31 mouse cellular contexts compared by ENCODE assay signal in genomic region chr1:86320822-86321413, GRCm38 (mm10). TPM values are rescaled to one million over a fixed set of nuclear protein-coding genes. Genes with fewer than 3 reads are reported as not detected.
A peak's percentile ranks its signal among the peaks of the same experiment; 100 is the strongest.
DNase-seq lines count a peak whose midpoint lies in the region; ATAC-seq and TF ChIP-seq lines count a peak whose summit lies in the region.
"Had no signal": no experiment of that assay in that cellular context is flagged by ENCODE, and none has a peak within 500 bp of the region (broad histone marks: within the 10 kb centered on the region; RNA-seq: fewer than 3 reads in every experiment).

No protein-coding gene starts in this region.

- H3K79me2 ChIP-seq in MEL (ENCODE audit: control insufficient read depth, insufficient read depth, low read length, poor library complexity), result no peaks in the 10 kb centered on the region

- no peaks in the 10 kb centered on the region for H3K4me1 ChIP-seq in liver, embryonic 12.5 days
- no peaks in the 10 kb centered on the region for H3K4me1 ChIP-seq in liver, postnatal 0 days (ENCODE audit: insufficient read depth)
- peaks cover 2 to 9% of the 10 kb centered on the region in 2 experiments; a peak in 3 of 4 replicates for H3K4me1 ChIP-seq in MEL (ENCODE audit: control insufficient read depth in 1 of 2, insufficient read depth in 2 of 2, low read length in 2 of 2)
- no peaks in the 10 kb centered on the region for H3K4me1 ChIP-seq in forebrain, embryonic 16.5 days (replicated peaks; ENCODE audit: control insufficient read depth, insufficient read depth, low read length)
- H3K4me1 ChIP-seq: embryonic facial prominence, embryonic 10.5 days; embryonic facial prominence, embryonic 13.5 days; forebrain, embryonic 13.5 days; heart, embryonic 12.5 days; heart, embryonic 15.5 days had no signal

- no peaks in the 10 kb centered on the region for H3K9me3 ChIP-seq in liver, embryonic 12.5 days (replicated peaks)
- H3K9me3 ChIP-seq in liver, postnatal 0 days (ENCODE audit: low read length), result no peaks in the 10 kb centered on the region
- no peaks in the 10 kb centered on the region for H3K9me3 ChIP-seq in MEL (replicated peaks; ENCODE audit: insufficient read depth, low read length)
- H3K9me3 ChIP-seq in forebrain, embryonic 16.5 days (ENCODE audit: control insufficient read depth, low read length), result no peaks in the 10 kb centered on the region
- H3K9me3 ChIP-seq: embryonic facial prominence, embryonic 10.5 days; embryonic facial prominence, embryonic 13.5 days; forebrain, embryonic 13.5 days; G1E had no signal

- DNase-seq in liver, postnatal 0 days, result no peak
- peak; percentile 64 for DNase-seq in MEL (ENCODE audit: low read depth, low spot score)
- DNase-seq in c-Kit-positive CD71-positive TER-119-positive erythroid progenitor cells, embryonic 14.5 days (ENCODE audit: low spot score), result peak; percentile 61
- DNase-seq in cerebellum, postnatal 14 days, result no peak
- DNase-seq: adrenal gland, adult 2 months; adrenal gland, postnatal 14 days; B cell, adult 2 months; cerebellum, adult 18-20 months; cerebellum, adult 9-10 months; cerebellum, postnatal 36 days; embryo, embryonic 11 days; forebrain, postnatal 0 days; gastrocnemius, adult 2 months; gastrocnemius, postnatal 14 days; heart, adult 18-20 months; heart, postnatal 10 days; heart, postnatal 36 days had no signal

- no peak overlapping the region for H3K4me3 ChIP-seq in liver, embryonic 12.5 days
- H3K4me3 ChIP-seq in liver, postnatal 0 days (ENCODE audit: low read depth, low read length), result no peak overlapping the region
- no peak overlapping the region for H3K4me3 ChIP-seq in MEL (ENCODE audit: control insufficient read depth in 1 of 2, insufficient read depth in 1 of 2, low read depth in 2 of 2, low read length in 2 of 2)
- H3K4me3 ChIP-seq in forebrain, embryonic 16.5 days (replicated peaks; ENCODE audit: low read length), result no peak overlapping the region
- H3K4me3 ChIP-seq: embryonic facial prominence, embryonic 10.5 days; embryonic facial prominence, embryonic 13.5 days; erythroblast, embryonic 14.5 days; forebrain, embryonic 13.5 days; gastrocnemius, adult 2 months; heart, embryonic 12.5 days; heart, embryonic 15.5 days had no signal

- TF ChIP-seq EP300 in liver, postnatal 0 days (IDR thresholded peaks at IDR 0.05; ENCODE audit: low read depth), result no peak
- TF ChIP-seq EP300 in MEL (IDR thresholded peaks at IDR 0.05; ENCODE audit: low read depth in 1 of 2, low read length in 2 of 2), result no peak

- H3K27me3 ChIP-seq in liver, embryonic 12.5 days (replicated peaks), result no peaks in the 10 kb centered on the region
- H3K27me3 ChIP-seq in liver, postnatal 0 days (ENCODE audit: insufficient read depth, low read length), result no peaks in the 10 kb centered on the region
- no peaks in the 10 kb centered on the region for H3K27me3 ChIP-seq in MEL (ENCODE audit: control insufficient read depth in 1 of 2, insufficient read depth in 2 of 2, low read length in 2 of 2)
- H3K27me3 ChIP-seq in forebrain, embryonic 16.5 days (replicated peaks; ENCODE audit: control insufficient read depth, insufficient read depth, low read length), result no peaks in the 10 kb centered on the region
- H3K27me3 ChIP-seq: CH12.LX; embryonic facial prominence, embryonic 13.5 days; forebrain, embryonic 13.5 days; heart, embryonic 12.5 days; heart, embryonic 15.5 days had no signal

- no peak overlapping the region for H3K9ac ChIP-seq in liver, embryonic 12.5 days
- H3K9ac ChIP-seq in liver, postnatal 0 days (replicated peaks), result no peak overlapping the region
- peak overlapping the region; percentile 38 for H3K9ac ChIP-seq in MEL (ENCODE audit: control insufficient read depth, low read depth, low read length, poor library complexity, severe bottlenecking)
- H3K9ac ChIP-seq in forebrain, embryonic 16.5 days (replicated peaks; ENCODE audit: low read depth, low read length), result no peak overlapping the region
- H3K9ac ChIP-seq: embryonic facial prominence, embryonic 13.5 days; forebrain, embryonic 13.5 days; forebrain, postnatal 0 days; heart, embryonic 12.5 days; heart, embryonic 15.5 days; hindbrain, embryonic 14.5 days had no signal

- WGBS in liver, embryonic 12.5 days (ENCODE audit: insufficient replicate concordance), result 57% methylated on average over 7 of the region's 8 CpGs
- WGBS in liver, postnatal 0 days (ENCODE audit: insufficient replicate concordance), result 72% methylated on average over 6 of the region's 8 CpGs
- WGBS in forebrain, embryonic 16.5 days, result 86% methylated on average over 6 of the region's 8 CpGs

- TF ChIP-seq RAD21 in MEL (IDR thresholded peaks at IDR 0.05; ENCODE audit: low read depth, low read length), result no peak

- no peak overlapping the region for H3K4me2 ChIP-seq in liver, embryonic 12.5 days
- no peak overlapping the region for H3K4me2 ChIP-seq in liver, postnatal 0 days (ENCODE audit: low read depth, low read length)
- H3K4me2 ChIP-seq in forebrain, embryonic 16.5 days (ENCODE audit: low read length), result no peak overlapping the region
- H3K4me2 ChIP-seq: embryonic facial prominence, embryonic 13.5 days; forebrain, embryonic 13.5 days; heart, embryonic 12.5 days; heart, embryonic 15.5 days; hindbrain, embryonic 14.5 days had no signal

- ATAC-seq in liver, embryonic 12.5 days, result peak; percentile 60; the same call in 1 of the 2 replicates
- ATAC-seq in liver, postnatal 0 days, result no peak
- ATAC-seq in forebrain, embryonic 16.5 days, result no peak
- ATAC-seq: forebrain, embryonic 13.5 days; forebrain, postnatal 0 days; hindbrain, postnatal 0 days; inflammation-experienced regulatory T-cells, adult 6 months; intestine, embryonic 16.5 days had no signal

- TF ChIP-seq POLR2A in MEL (IDR thresholded peaks at IDR 0.05; ENCODE audit: control insufficient read depth in 1 of 2, insufficient read depth in 1 of 2, low read depth in 1 of 2, low read length in 2 of 2, poor library complexity in 1 of 2), result no peak

- H3K36me3 ChIP-seq in liver, embryonic 12.5 days, result no peaks in the 10 kb centered on the region
- no peaks in the 10 kb centered on the region for H3K36me3 ChIP-seq in liver, postnatal 0 days (replicated peaks; ENCODE audit: insufficient read depth, low read length)
- peaks cover 0 to 3% of the 10 kb centered on the region in 2 experiments; a peak in 2 of 4 replicates for H3K36me3 ChIP-seq in MEL (ENCODE audit: control insufficient read depth in 1 of 2, insufficient read depth in 2 of 2, low read length in 2 of 2)
- no peaks in the 10 kb centered on the region for H3K36me3 ChIP-seq in forebrain, embryonic 16.5 days (ENCODE audit: control insufficient read depth, insufficient read depth)
- H3K36me3 ChIP-seq: embryonic facial prominence, embryonic 10.5 days; embryonic facial prominence, embryonic 13.5 days; G1E; heart, embryonic 12.5 days; heart, embryonic 15.5 days had no signal

- no peak for TF ChIP-seq CTCF in liver, postnatal 0 days (IDR thresholded peaks at IDR 0.05; ENCODE audit: low read depth)
- no peak for TF ChIP-seq CTCF in MEL (IDR thresholded peaks at IDR 0.05 in 2 of 3, conservative IDR thresholded peaks at IDR 0.05 in 1 of 3; ENCODE audit: control insufficient read depth in 1 of 3, insufficient read depth in 1 of 3, low read depth in 2 of 3, low read length in 3 of 3, poor library complexity in 1 of 3, severe bottlenecking in 1 of 3)

- no peak overlapping the region for H3K27ac ChIP-seq in liver, embryonic 12.5 days
- no peak overlapping the region for H3K27ac ChIP-seq in liver, postnatal 0 days (ENCODE audit: low read depth)
- H3K27ac ChIP-seq in MEL (ENCODE audit: control insufficient read depth, low read depth, low read length), result peak overlapping the region; percentile 46
- H3K27ac ChIP-seq in forebrain, embryonic 16.5 days (ENCODE audit: low read length), result no peak overlapping the region
- H3K27ac ChIP-seq: embryonic facial prominence, embryonic 10.5 days; embryonic facial prominence, embryonic 13.5 days; forebrain, embryonic 13.5 days; gastrocnemius, adult 2 months; heart, embryonic 15.5 days; hindbrain, embryonic 14.5 days; hindbrain, postnatal 0 days had no signal

TF ChIP-seq in MEL, 35 proteins besides CTCF, POLR2A, EP300 and RAD21 (continues in another document):
- TF ChIP-seq MAFK (IDR thresholded peaks at IDR 0.05; ENCODE audit: borderline replicate concordance, low read depth, low read length) (no peak), POLR2AphosphoS5 (IDR thresholded peaks at IDR 0.05; ENCODE audit: borderline replicate concordance, low read depth, low read length) (no peak), ELF1 (IDR thresholded peaks at IDR 0.05; ENCODE audit: low read depth, low read length) (no peak), BHLHE40 (IDR thresholded peaks at IDR 0.05; ENCODE audit: borderline replicate concordance, low read depth, low read length) (no peak), MXI1 (IDR thresholded peaks at IDR 0.05; ENCODE audit: low read depth, low read length) (no peak), NELFE (IDR thresholded peaks at IDR 0.05; ENCODE audit: low read depth, low read length) (no peak), USF2 (IDR thresholded peaks at IDR 0.05; ENCODE audit: borderline replicate concordance in 1 of 2, insufficient read depth in 1 of 2, low read depth in 1 of 2, low read length in 2 of 2) (no peak), NRF1 (IDR thresholded peaks at IDR 0.05; ENCODE audit: insufficient read depth, low read depth, low read length, poor library complexity, severe bottlenecking) (no peak), TCF12 (IDR thresholded peaks at IDR 0.05; ENCODE audit: low read depth, low read length) (peak; percentile 69; the same call in 1 of the 2 replicates), KAT2A (conservative IDR thresholded peaks at IDR 0.05; ENCODE audit: low read depth, low read length) (no peak), CHD1 (IDR thresholded peaks at IDR 0.05; ENCODE audit: low read depth, low read length) (no peak), MYB (IDR thresholded peaks at IDR 0.05; ENCODE audit: low read depth, low read length) (no peak), POLR2AphosphoS2 (IDR thresholded peaks at IDR 0.05; ENCODE audit: low read length) (no peak)

RNA-seq across cellular contexts. Expression of gene B3gnt7, which starts 18.3 kb away (rescaled TPM):
- 4.7 and 4.8 TPM in 2 replicates for polyA plus RNA-seq in liver, embryonic 12.5 days (2016; fragmentation: Nextera tagmentation; extraction: Ambion mirVana)
- polyA plus RNA-seq in liver, postnatal 0 days (2015; fragmentation: Nextera tagmentation; extraction: Ambion mirVana), result 0.46 and 1.0 TPM in 2 replicates
- not detected in 2 replicates for total RNA-seq in MEL (2012; rRNA removed)
- under 1 TPM in 1 of 2 experiments, not detected in 1; 0.40 TPM for polyA plus RNA-seq in MEL (2012; ENCODE audit: insufficient read depth in 1 of 2, insufficient read length in 2 of 2, low read depth in 1 of 2, low replicate concordance in 2 of 2, missing spikeins in 1 of 2)
- polyA plus RNA-seq in forebrain, embryonic 16.5 days (2015; fragmentation: Nextera tagmentation; extraction: Ambion mirVana), result 3.8 and 6.7 TPM in 2 replicates
- total RNA-seq: gastrocnemius, adult 2 months had no signal
- polyA plus RNA-seq: G1E; inflammation-experienced regulatory T-cells, adult 6 months had no signal

RNA-seq across cellular contexts. Expression of gene Ncl, which starts 38.3 kb away (rescaled TPM):
- 648 and 660 TPM in 2 replicates for polyA plus RNA-seq in liver, embryonic 12.5 days (2016; fragmentation: Nextera tagmentation; extraction: Ambion mirVana)
- 169 and 175 TPM in 2 replicates for polyA plus RNA-seq in liver, postnatal 0 days (2015; fragmentation: Nextera tagmentation; extraction: Ambion mirVana)
- total RNA-seq in MEL (2012; rRNA removed), result 370 and 422 TPM in 2 replicates
- polyA plus RNA-seq in MEL (2012; ENCODE audit: insufficient read depth in 1 of 2, insufficient read length in 2 of 2, low read depth in 1 of 2, low replicate concordance in 2 of 2, missing spikeins in 1 of 2), result 1,000 to 10,000 TPM in 1 of 2 experiments, 100 to 1,000 TPM in 1; 246 to 1,708 TPM
- 227 and 228 TPM in 2 replicates for polyA plus RNA-seq in forebrain, embryonic 16.5 days (2015; fragmentation: Nextera tagmentation; extraction: Ambion mirVana)

Comparison
In these comparisons a context has a peak if more than half of its experiments do, and no peak if none do; other contexts are left out.
1. DNase-seq: peak in MEL (single experiment) and c-Kit-positive CD71-positive TER-119-positive erythroid progenitor cells, embryonic 14.5 days (single experiment); none in liver, postnatal 0 days (single experiment) and cerebellum, postnatal 14 days (0 of 2).